23 mouse cellular contexts compared by ENCODE assay signal in genomic region chr5:53412391-53413075, GRCm38 (mm10). TPM values are rescaled to one million over a fixed set of nuclear protein-coding genes. Genes with fewer than 3 reads are reported as not detected.
DNase-seq lines count a peak whose midpoint lies in the region; ATAC-seq lines count a peak whose summit lies in the region.
"Had no signal": no experiment of that assay in that cellular context is flagged by ENCODE, and none has a peak within 500 bp of the region (broad histone marks: within the 10 kb centered on the region; RNA-seq: fewer than 3 reads in every experiment).

No protein-coding gene starts in this region.

- H3K9ac ChIP-seq in limb, embryonic 15.5 days: no peak overlapping the region
- H3K9ac ChIP-seq: embryonic facial prominence, embryonic 13.5 days; heart, embryonic 13.5 days; hindbrain, embryonic 15.5 days; liver, embryonic 14.5 days; lung, embryonic 15.5 days had no signal

- H3K4me3 ChIP-seq in limb, embryonic 15.5 days: no peak overlapping the region
- H3K4me3 ChIP-seq: embryonic facial prominence, embryonic 13.5 days; heart, embryonic 13.5 days; hindbrain, embryonic 15.5 days; layer of hippocampus, adult 2 months; lung, embryonic 15.5 days had no signal

- H3K9me3 ChIP-seq in limb, embryonic 15.5 days: no peaks in the 10 kb centered on the region
- H3K9me3 ChIP-seq: embryonic facial prominence, embryonic 13.5 days; heart, embryonic 13.5 days; hindbrain, embryonic 15.5 days; lung, embryonic 15.5 days had no signal

- no peaks in the 10 kb centered on the region; the same call in 1 of the 2 replicates for H3K4me1 ChIP-seq in limb, embryonic 15.5 days
- H3K4me1 ChIP-seq: embryonic facial prominence, embryonic 13.5 days; hindbrain, embryonic 15.5 days; lung, embryonic 15.5 days had no signal

- DNase-seq in heart, adult 18-20 months: peak; percentile 32 to 36
- DNase-seq in heart, postnatal 36 days: no peak
- peak; percentile 9 for DNase-seq in retina, adult 2 months (ENCODE audit: low read depth, low spot score)
- no peak for DNase-seq in retina, embryonic 14.5 days (ENCODE audit: low spot score)
- DNase-seq in liver: no peak
- no peak for DNase-seq in T-cell, adult 2 months (ENCODE audit: low spot score)
- DNase-seq: adrenal gland, adult 8-10 months; B cell, adult 2 months; cerebellum, postnatal 10 days; gastrocnemius, postnatal 14 days; heart, postnatal 4 days; kidney, adult 18-20 months; kidney, postnatal 10 days; lung, postnatal 4 days; thymus, adult 2 months had no signal

- no peaks in the 10 kb centered on the region for H3K36me3 ChIP-seq in limb, embryonic 15.5 days
- H3K36me3 ChIP-seq: embryonic facial prominence, embryonic 13.5 days; heart, embryonic 13.5 days; hindbrain, embryonic 15.5 days; lung, embryonic 15.5 days had no signal

- intact Hi-C loops in heart, postnatal 36 days (cut with DNase I): no loop called here

- H3K27me3 ChIP-seq in limb, embryonic 15.5 days: no peaks in the 10 kb centered on the region
- H3K27me3 ChIP-seq: embryonic facial prominence, embryonic 13.5 days; hindbrain, embryonic 15.5 days; lung, embryonic 15.5 days had no signal

- ATAC-seq in limb, embryonic 15.5 days (ENCODE audit: insufficient number of reproducible peaks, low FRiP score, low TSS enrichment, low read depth): no peak

- 52% methylated on average over 7 of the region's 7 CpGs for WGBS in limb, embryonic 15.5 days

- no peak overlapping the region for H3K4me2 ChIP-seq in limb, embryonic 15.5 days
- H3K4me2 ChIP-seq: embryonic facial prominence, embryonic 13.5 days; heart, embryonic 13.5 days; hindbrain, embryonic 15.5 days; lung, embryonic 15.5 days; midbrain, embryonic 11.5 days had no signal

- H3K27ac ChIP-seq in limb, embryonic 15.5 days: peak overlapping the region; percentile 13; the same call in 1 of the 2 replicates
- H3K27ac ChIP-seq: embryonic facial prominence, embryonic 13.5 days; heart, embryonic 13.5 days; hindbrain, embryonic 15.5 days; layer of hippocampus, adult 2 months; liver, embryonic 14.5 days; lung, embryonic 15.5 days had no signal

RNA-seq across cellular contexts. Expression of gene Rbpj, which starts 53.4 kb away (rescaled TPM):
- total RNA-seq in heart, adult 18-20 months (2021): 10 to 100 TPM; 17.5 to 22.4 TPM
- total RNA-seq in heart, postnatal 36 days (2021): 10 to 100 TPM; 27.2 to 35.3 TPM
- 35.6 and 36.5 TPM in 2 replicates for polyA plus RNA-seq in limb, embryonic 15.5 days (2015; fragmentation: Nextera tagmentation; extraction: Ambion mirVana)

Comparison
In these comparisons a context has a peak if more than half of its experiments do, and no peak if none do; other contexts are left out.
1. DNase-seq: peak in heart, adult 18-20 months (2 of 2) and retina, adult 2 months (single experiment); none in heart, postnatal 36 days (0 of 2), retina, embryonic 14.5 days (single experiment), liver (single experiment) and T-cell, adult 2 months (single experiment).